Mouse (Mus musculus): Measurements from ENCODE around the gene Hist1h2ai.

- TF ChIP-seq EP300 (IDR thresholded peaks at IDR 0.05; ENCODE audit: low read depth) (no peak), CTCF (IDR thresholded peaks at IDR 0.05; ENCODE audit: low read depth) (no peak)
Observed at GRCm38 (mm10) chr13:21749387-21750158, 33.4 kb downstream of the Hist1h2ai start.

All from liver, postnatal 0 days (tissue).